Mouse (Mus musculus) stomach, embryonic 16.5 days (tissue): ENCODE measurements around the gene Selenoo. TPM values are rescaled to one million over a fixed set of nuclear protein-coding genes. Genes with fewer than 3 reads are reported as not detected.
A peak's percentile ranks its signal among the peaks of the same experiment; 100 is the strongest.

ENCODE experiments used
- ATAC-seq: fragments of 200-750 bp; cut with Nextera tagmentation; 2 replicates; pipeline ENCODE4 v1.8.0; 2017; ENCODE audit warnings: moderate number of reproducible peaks, moderate TSS enrichment; ENCODE audit not compliant: insufficient read depth, low FRiP score
- H3K27ac ChIP-seq: fragments of 300-500 bp; sonication (generic); 2 replicates; pipeline ENCODE4 v1.5.1; 2014; ENCODE audit warnings: low read length
- H3K27me3 ChIP-seq: fragments of 300-500 bp; sonication (generic); 2 replicates; pipeline ENCODE4 v1.6.1; 2014; ENCODE audit warnings: low read length, control low read depth, mixed read lengths; ENCODE audit not compliant: control insufficient read depth, insufficient read depth
- H3K36me3 ChIP-seq: fragments of 300-500 bp; sonication (generic); 2 replicates; pipeline ENCODE4 v1.6.1; 2014; ENCODE audit warnings: low read length; ENCODE audit not compliant: control insufficient read depth, insufficient read depth
- H3K4me1 ChIP-seq: fragments of 300-500 bp; sonication (generic); 2 replicates; pipeline ENCODE4 v1.6.1; 2014; ENCODE audit warnings: low read length, control low read depth, mixed read lengths; ENCODE audit not compliant: control insufficient read depth, insufficient read depth
- H3K4me2 ChIP-seq: fragments of 300-500 bp; sonication (generic); 2 replicates; pipeline ENCODE4 v1.6.1; 2014; ENCODE audit warnings: low read depth, low read length, mixed read lengths
- H3K4me3 ChIP-seq: fragments of 300-500 bp; sonication (generic); replicated peaks from 2 replicates; pipeline ENCODE4 v1.5.1; 2014; ENCODE audit warnings: mild to moderate bottlenecking, low read length
- H3K9ac ChIP-seq: fragments of 300-500 bp; sonication (generic); 2 replicates; pipeline ENCODE4 v1.6.1; 2014; ENCODE audit warnings: low read length
- H3K9me3 ChIP-seq: fragments of 300-500 bp; sonication (generic); replicated peaks from 2 replicates; pipeline ENCODE4 v1.6.1; 2016; ENCODE audit warnings: low read length, control low read depth; ENCODE audit not compliant: control insufficient read depth
- WGBS: fragments of 180-500 bp; shearing (Covaris S2); extraction: QIAGEN DNeasy Blood & Tissue Kit; methylation state at CpG from one replicate; pipeline ENCODE4 v1.1.7; 2014; 5-methylcytosine and 5-hydroxymethylcytosine counted together
- polyA plus RNA-seq: library from polyadenylated mRNA; unstranded; fragments of >200 nt; fragmentation: Nextera tagmentation; extraction: Ambion mirVana; gene quantifications from 2 replicates; pipeline ENCODE4 v1.2.1, GENCODE M21; 2015

Selenoo gene
- polyA plus RNA-seq, 1 experiment from 2014 or later = 13.4 TPM

GRCm38 (mm10) chr15:89128382-89129350 is 39.8 kb downstream of the Selenoo start, which contains the start of gene Hdac10:
Gene Hdac10 (minus strand): TSS chr15:89128700.
- Histone ChIP-seq H3K9ac (peak within 1 kb of the TSS; percentile 87), H3K4me3 (peak within 1 kb of the TSS; percentile 76), H3K36me3 (no peaks in the 10 kb centered on the region), H3K27ac (peak within 1 kb of the TSS; percentile 90), H3K9me3 (no peaks in the 10 kb centered on the region), H3K4me2 (peak within 1 kb of the TSS; percentile 95), H3K4me1 (peaks cover 19% of the 10 kb centered on the region), H3K27me3 (no peaks in the 10 kb centered on the region)
- 2% methylated on average over 36 of the region's 36 CpGs for WGBS
- peak; percentile 85 for ATAC-seq

DNA sequence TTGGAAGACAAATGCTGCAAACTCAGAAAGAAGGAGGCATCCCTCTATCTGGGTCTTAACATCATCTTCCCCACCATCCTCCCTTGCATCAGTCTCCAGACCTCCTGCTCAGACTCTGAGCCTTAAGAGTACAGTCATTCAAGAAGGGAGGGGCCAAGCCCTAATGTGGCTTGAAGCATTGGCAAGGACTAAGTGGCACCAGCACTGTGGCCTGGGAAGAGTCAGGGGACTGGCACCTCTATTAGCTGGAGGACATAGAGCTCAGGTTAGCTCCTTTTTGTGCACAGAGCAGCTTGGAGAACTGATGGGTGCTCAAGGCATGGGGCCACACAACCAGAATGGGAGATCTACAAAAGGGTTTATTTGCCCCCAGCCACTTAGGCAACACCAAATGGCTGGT is 41.4 kb downstream of the Selenoo start:
- Histone ChIP-seq H3K27me3 (no peaks in the 10 kb centered on the region), H3K4me3 (no peak overlapping the region), H3K4me1 (peaks cover 15% of the 10 kb centered on the region), H3K27ac (no peak overlapping the region), H3K36me3 (no peaks in the 10 kb centered on the region), H3K4me2 (no peak overlapping the region), H3K9me3 (no peaks in the 10 kb centered on the region), H3K9ac (no peak overlapping the region)
- ATAC-seq = no peak

GRCm38 (mm10) chr15:89131316-89131715 is 42.4 kb downstream of the Selenoo start:
- Histone ChIP-seq H3K9me3 (no peaks in the 10 kb centered on the region), H3K27me3 (no peaks in the 10 kb centered on the region), H3K4me2 (no peak overlapping the region), H3K36me3 (no peaks in the 10 kb centered on the region), H3K4me1 (peaks cover 15% of the 10 kb centered on the region), H3K27ac (no peak overlapping the region), H3K4me3 (no peak overlapping the region), H3K9ac (no peak overlapping the region)
- no peak for ATAC-seq
- 90% methylated on average over 3 of the region's 3 CpGs for WGBS

DNA sequence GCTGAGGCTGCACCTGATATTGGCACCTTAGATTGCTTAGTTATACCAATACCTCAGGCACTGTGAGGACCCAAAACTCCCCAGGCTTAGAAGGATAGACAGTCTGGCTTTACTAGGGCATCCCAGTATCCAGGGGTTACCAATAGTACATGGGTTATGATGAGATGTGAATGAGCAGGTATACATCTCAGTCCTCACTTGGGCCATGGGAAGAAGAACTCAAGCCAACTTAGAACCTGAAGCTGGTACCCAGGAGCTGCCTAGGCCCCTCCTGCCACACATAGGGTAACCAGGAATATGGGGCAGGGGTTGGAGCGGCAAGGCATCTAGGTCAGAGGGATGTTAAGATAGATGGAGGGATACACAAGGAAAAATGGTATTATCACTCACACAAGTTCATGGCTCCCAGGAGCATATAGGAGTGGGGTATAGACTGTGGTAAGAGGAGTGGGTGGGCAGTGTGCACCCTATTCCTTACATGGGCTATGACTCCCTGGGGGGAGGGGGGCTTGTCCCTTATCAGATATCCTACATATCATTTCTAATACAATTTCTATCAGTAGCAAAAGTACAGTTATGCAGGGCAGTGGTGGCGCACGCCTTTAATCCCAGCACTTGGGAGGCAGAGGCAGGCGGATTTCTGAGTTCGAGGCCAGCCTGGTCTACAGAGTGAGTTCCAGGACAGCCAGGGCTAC is 47.7 kb downstream of the Selenoo start:
- Histone ChIP-seq H3K36me3 (no peaks in the 10 kb centered on the region), H3K27me3 (peaks cover 20% of the 10 kb centered on the region), H3K4me2 (no peak overlapping the region), H3K27ac (no peak overlapping the region), H3K4me3 (no peak overlapping the region), H3K4me1 (peaks cover 5% of the 10 kb centered on the region), H3K9ac (no peak overlapping the region), H3K9me3 (no peaks in the 10 kb centered on the region)
- ATAC-seq = no peak
- WGBS = 88% methylated on average over 5 of the region's 5 CpGs

DNA sequence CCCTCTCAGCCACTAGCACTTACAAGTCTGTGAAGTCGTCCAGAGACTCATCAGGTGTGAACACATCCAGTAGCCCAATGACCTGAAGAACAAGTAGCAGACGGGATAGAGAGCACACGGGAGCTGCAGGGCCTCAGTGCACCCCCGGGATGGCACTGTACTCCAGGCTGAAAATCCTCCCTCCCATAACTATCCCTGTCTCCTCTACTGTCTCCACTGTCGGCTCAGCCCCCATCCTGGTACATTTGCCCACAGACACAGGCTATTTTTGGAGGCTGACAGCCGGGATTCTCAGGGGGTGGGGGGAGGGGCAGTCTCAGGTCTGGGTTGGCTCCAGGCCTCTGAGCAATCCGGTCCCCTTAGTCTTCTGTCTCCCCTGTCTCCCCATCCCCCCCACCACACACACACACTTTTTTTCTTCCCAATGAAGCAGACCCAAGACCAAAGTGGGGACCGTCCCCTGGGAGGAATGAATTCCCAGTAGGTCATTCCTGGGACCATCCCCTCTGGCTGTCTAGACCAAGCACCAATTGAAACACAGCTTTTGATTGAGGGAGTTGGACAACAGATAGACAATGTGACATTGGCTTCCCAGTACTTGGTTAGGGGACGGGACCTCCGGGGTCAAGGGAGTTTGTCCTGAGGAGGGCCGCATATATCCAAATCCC is 48.6 kb downstream of the Selenoo start:
- H3K4me2 ChIP-seq = no peak overlapping the region
- peaks cover 5% of the 10 kb centered on the region for H3K4me1 ChIP-seq
- H3K4me3 ChIP-seq = no peak overlapping the region
- no peak overlapping the region for H3K9ac ChIP-seq
- no peak for ATAC-seq
- peaks cover 22% of the 10 kb centered on the region for H3K27me3 ChIP-seq
- no peak overlapping the region for H3K27ac ChIP-seq
- 70% methylated on average over 11 of the region's 11 CpGs for WGBS
- H3K36me3 ChIP-seq = no peaks in the 10 kb centered on the region
- no peaks in the 10 kb centered on the region for H3K9me3 ChIP-seq

- WGBS = 84% methylated on average over 7 of the region's 7 CpGs
- ATAC-seq = no peak
- no peak overlapping the region for H3K9ac ChIP-seq
- H3K36me3 ChIP-seq = no peaks in the 10 kb centered on the region
- peaks cover 24% of the 10 kb centered on the region for H3K27me3 ChIP-seq
- no peak overlapping the region for H3K4me3 ChIP-seq
- H3K4me1 ChIP-seq = peaks cover 5% of the 10 kb centered on the region
- H3K4me2 ChIP-seq = no peak overlapping the region
- H3K27ac ChIP-seq = no peak overlapping the region
- H3K9me3 ChIP-seq = no peaks in the 10 kb centered on the region
These were observed 49.1 kb downstream of the Selenoo start for GRCm38 (mm10) chr15:89138046-89138405.

GRCm38 (mm10) chr15:89138531-89138930 is 49.6 kb downstream of the Selenoo start:
- 95% methylated on average over 6 of the region's 6 CpGs for WGBS
- no peak overlapping the region for H3K9ac ChIP-seq
- no peak overlapping the region for H3K4me2 ChIP-seq
- no peaks in the 10 kb centered on the region for H3K9me3 ChIP-seq
- H3K4me3 ChIP-seq = no peak overlapping the region
- ATAC-seq = no peak
- peaks cover 24% of the 10 kb centered on the region for H3K27me3 ChIP-seq
- H3K27ac ChIP-seq = no peak overlapping the region
- H3K36me3 ChIP-seq = no peaks in the 10 kb centered on the region
- H3K4me1 ChIP-seq = peaks cover 5% of the 10 kb centered on the region

DNA sequence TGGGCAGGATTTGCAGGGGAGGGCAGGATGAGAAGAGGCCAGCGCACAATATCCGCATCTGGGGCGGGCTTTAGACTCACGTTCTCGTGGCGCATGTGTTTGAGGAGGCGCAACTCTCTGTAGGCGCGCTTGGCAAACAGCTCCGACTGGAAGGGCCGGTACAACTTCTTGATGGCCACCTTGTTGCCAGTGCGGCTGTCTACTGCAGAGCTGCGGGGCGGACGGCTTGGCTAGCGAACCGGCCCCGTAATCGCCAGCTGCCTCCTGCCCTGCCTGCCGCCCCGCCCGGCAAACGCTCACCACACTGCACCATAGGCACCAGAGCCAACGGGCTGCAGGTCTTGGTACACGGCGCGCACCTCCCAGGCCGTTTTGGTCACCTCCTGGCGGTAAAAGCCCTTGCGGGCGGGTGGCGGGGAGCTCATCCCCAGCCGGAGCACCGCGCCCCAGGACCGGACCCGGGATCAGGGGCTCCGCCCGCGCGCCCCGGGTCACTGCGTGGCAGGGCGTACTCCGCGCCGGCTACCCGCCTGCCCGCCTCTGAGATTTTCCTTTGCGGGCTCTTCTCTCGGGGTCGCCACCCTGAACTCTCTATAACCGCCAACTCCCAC is 51.3 kb downstream of the Selenoo start:
- H3K27ac ChIP-seq = no peak overlapping the region

More for the DNA sequence above, 51.3 kb downstream of the Selenoo start:
- Histone ChIP-seq H3K4me1 (peaks cover 5% of the 10 kb centered on the region), H3K36me3 (no peaks in the 10 kb centered on the region), H3K4me2 (peak overlapping the region; percentile 61), H3K27me3 (peaks cover 24% of the 10 kb centered on the region), H3K4me3 (peak overlapping the region; percentile 42), H3K9ac (peak overlapping the region; percentile 59), H3K9me3 (no peaks in the 10 kb centered on the region)
- WGBS = 0% methylated on average over 53 of the region's 53 CpGs
- ATAC-seq = peak; percentile 46; the same call in 1 of the 2 replicates
